Mouse (Mus musculus): Measurements from ENCODE around the gene Gm49378. TPM values are rescaled to one million over a fixed set of nuclear protein-coding genes. Genes with fewer than 3 reads are reported as not detected.

The Gm49378 gene
- polyA plus RNA-seq, 1 experiment: 3.0 TPM

GRCm38 (mm10) chr14:55613346-55613745, 24.3 kb downstream of the Gm49378 start:
- no peaks in the 10 kb centered on the region for H3K4me1 ChIP-seq (ENCODE audit: control insufficient read depth, insufficient read depth, low read length)
- no peak overlapping the region for H3K27ac ChIP-seq (ENCODE audit: insufficient read depth, low read depth, low read length)
- H3K4me3 ChIP-seq (ENCODE audit: insufficient read depth, low read length): no peak overlapping the region
- TF ChIP-seq POLR2A (IDR thresholded peaks at IDR 0.05; ENCODE audit: borderline replicate concordance, low read depth, low read length) (no peak), CTCF (IDR thresholded peaks at IDR 0.05; ENCODE audit: low read depth, low read length) (no peak)

GRCm38 (mm10) chr14:55608339-55608738, 29.4 kb downstream of the Gm49378 start:
- H3K4me1 ChIP-seq (ENCODE audit: control insufficient read depth, insufficient read depth, low read length): peaks cover 6% of the 10 kb centered on the region; the same call in 1 of the 2 replicates

DNA sequence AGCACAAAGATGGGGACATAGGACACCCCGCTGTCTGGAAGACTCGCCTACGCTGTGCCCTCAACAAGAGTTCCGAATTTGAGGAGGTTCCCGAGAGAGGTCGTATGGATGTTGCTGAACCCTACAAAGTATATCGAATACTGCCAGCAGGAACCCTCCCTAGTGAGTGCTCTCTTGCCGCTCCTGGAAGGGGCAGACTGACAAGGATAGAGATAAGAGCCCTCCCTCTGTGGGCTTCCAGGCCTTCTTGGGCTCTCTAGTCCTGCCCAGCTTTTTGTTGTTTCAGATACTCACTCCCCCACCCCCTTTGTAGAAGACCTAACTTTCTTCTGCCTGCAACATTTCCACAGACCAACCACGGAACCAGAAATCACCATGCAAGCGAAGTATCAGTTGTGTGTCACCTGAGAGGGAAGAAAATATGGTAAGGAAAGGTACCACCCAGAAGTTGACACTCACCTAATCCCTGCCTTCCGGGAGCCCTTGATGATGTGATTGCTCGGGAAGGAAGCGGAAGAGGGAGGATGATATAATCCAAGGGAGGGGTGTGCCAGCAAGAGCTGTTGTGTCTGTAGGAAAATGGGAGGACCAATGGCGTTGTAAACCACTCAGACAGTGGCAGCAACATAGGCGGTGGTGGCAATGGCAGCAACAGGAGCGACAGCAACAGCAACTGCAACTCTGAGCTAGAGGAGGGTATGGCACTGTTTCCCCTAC, 31.8 kb downstream of the Gm49378 start:
- no peak for TF ChIP-seq CTCF (IDR thresholded peaks at IDR 0.05; ENCODE audit: low read depth, low read length)
- no peak for TF ChIP-seq POLR2A (IDR thresholded peaks at IDR 0.05; ENCODE audit: borderline replicate concordance, low read depth, low read length)
- Histone ChIP-seq H3K27ac (ENCODE audit: insufficient read depth, low read depth, low read length) (no peak overlapping the region), H3K4me1 (ENCODE audit: control insufficient read depth, insufficient read depth, low read length) (peaks cover 6% of the 10 kb centered on the region; the same call in 1 of the 2 replicates), H3K4me3 (ENCODE audit: insufficient read depth, low read length) (no peak overlapping the region)

More at GRCm38 (mm10) chr14:55608339-55608738, 29.4 kb downstream of the Gm49378 start:
- TF ChIP-seq CTCF (IDR thresholded peaks at IDR 0.05; ENCODE audit: low read depth, low read length) (no peak), POLR2A (IDR thresholded peaks at IDR 0.05; ENCODE audit: borderline replicate concordance, low read depth, low read length) (no peak)
- H3K4me3 ChIP-seq (ENCODE audit: insufficient read depth, low read length): no peak overlapping the region
- no peak overlapping the region for H3K27ac ChIP-seq (ENCODE audit: insufficient read depth, low read depth, low read length)

GRCm38 (mm10) chr14:55604823-55605222, 32.9 kb downstream of the Gm49378 start:
- Histone ChIP-seq H3K27ac (ENCODE audit: insufficient read depth, low read depth, low read length) (peak overlapping the region; percentile 93), H3K4me1 (ENCODE audit: control insufficient read depth, insufficient read depth, low read length) (peaks cover 6% of the 10 kb centered on the region; the same call in 1 of the 2 replicates), H3K4me3 (ENCODE audit: insufficient read depth, low read length) (peak overlapping the region; percentile 76)
- TF ChIP-seq CTCF (IDR thresholded peaks at IDR 0.05; ENCODE audit: low read depth, low read length): no peak
- no peak for TF ChIP-seq POLR2A (IDR thresholded peaks at IDR 0.05; ENCODE audit: borderline replicate concordance, low read depth, low read length)

DNA sequence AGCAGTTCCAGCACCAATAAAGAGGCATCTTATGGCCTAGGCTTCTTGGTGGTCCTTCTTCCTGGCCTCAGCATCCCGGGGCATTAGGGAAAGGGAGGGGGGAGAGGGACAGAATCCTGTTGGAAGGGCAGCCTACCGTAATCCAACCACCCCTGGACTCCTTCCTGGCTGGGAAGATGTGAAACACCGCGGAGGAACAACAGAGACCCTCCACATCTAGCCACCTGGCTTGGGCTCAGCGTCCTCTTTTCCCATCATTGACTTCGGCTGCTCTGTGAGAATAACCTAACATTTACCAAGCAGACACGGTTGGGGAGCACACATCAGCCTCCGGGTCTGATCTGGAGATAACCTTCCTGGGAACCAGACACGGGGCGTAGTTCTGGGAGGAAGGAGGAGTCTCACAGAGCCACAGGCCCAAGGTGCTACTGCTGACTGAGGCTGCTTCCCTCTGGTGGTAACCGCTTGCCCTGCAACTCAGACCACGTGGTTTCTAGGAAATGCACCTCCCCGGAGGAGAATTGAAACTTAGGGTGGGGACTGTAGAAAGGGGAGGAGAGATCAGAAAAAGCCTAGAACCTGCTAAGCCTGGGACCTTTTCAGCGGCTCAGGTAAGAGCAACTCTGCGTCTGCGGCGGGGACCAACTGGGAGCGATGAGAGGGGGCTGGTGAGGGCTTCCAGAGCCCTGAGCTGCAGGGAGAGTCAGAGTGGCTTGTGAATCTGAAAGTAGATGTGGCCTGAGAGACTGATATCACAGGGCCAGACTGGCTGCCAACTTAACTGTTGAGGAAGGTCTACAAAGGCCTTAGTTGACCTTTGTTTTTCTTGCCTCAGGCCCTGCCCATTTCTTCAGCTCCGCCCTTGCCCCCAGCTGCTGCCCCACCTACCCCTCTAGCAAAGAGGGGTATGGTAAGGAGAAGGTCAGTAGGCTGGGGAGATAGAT, 33.8 kb downstream of the Gm49378 start:
- Histone ChIP-seq H3K27ac (ENCODE audit: insufficient read depth, low read depth, low read length) (peak overlapping the region; percentile 93), H3K4me1 (ENCODE audit: control insufficient read depth, insufficient read depth, low read length) (peaks cover 6% of the 10 kb centered on the region; the same call in 1 of the 2 replicates), H3K4me3 (ENCODE audit: insufficient read depth, low read length) (peak overlapping the region; percentile 76)
- TF ChIP-seq POLR2A (IDR thresholded peaks at IDR 0.05; ENCODE audit: borderline replicate concordance, low read depth, low read length) (peak; percentile 33; the same call in 1 of the 2 replicates), CTCF (IDR thresholded peaks at IDR 0.05; ENCODE audit: low read depth, low read length) (peak; percentile 25)

DNA sequence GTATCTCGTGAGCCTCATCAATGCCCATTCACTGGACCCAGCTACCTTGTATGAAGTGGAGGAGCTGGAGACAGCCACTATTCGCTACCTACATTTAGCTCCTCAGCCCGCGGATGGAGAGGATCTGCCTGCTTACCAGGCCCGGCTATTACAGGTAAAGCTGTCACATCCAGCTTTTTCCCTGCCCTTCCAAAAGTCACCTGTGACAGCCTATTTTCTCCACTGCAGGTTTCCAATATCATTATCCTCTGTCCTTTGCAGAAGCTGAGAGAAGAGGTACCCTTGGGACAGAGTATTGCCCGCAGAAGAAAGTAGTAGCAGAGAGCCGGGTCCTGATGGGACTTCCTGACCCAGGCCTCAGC, 34.4 kb downstream of the Gm49378 start, which contains the start of gene Irf9:
TSS of gene Irf9 (plus strand) at position 301 of the 362 bp plus-strand sequence.
- peak within 1 kb of the TSS; percentile 76 for H3K4me3 ChIP-seq (ENCODE audit: insufficient read depth, low read length)
- peak within 1 kb of the TSS; percentile 93 for H3K27ac ChIP-seq (ENCODE audit: insufficient read depth, low read depth, low read length)
- TF ChIP-seq CTCF (IDR thresholded peaks at IDR 0.05; ENCODE audit: low read depth, low read length): no peak
- TF ChIP-seq POLR2A (IDR thresholded peaks at IDR 0.05; ENCODE audit: borderline replicate concordance, low read depth, low read length): no peak
- peaks cover 6% of the 10 kb centered on the region; the same call in 1 of the 2 replicates for H3K4me1 ChIP-seq (ENCODE audit: control insufficient read depth, insufficient read depth, low read length)

DNA sequence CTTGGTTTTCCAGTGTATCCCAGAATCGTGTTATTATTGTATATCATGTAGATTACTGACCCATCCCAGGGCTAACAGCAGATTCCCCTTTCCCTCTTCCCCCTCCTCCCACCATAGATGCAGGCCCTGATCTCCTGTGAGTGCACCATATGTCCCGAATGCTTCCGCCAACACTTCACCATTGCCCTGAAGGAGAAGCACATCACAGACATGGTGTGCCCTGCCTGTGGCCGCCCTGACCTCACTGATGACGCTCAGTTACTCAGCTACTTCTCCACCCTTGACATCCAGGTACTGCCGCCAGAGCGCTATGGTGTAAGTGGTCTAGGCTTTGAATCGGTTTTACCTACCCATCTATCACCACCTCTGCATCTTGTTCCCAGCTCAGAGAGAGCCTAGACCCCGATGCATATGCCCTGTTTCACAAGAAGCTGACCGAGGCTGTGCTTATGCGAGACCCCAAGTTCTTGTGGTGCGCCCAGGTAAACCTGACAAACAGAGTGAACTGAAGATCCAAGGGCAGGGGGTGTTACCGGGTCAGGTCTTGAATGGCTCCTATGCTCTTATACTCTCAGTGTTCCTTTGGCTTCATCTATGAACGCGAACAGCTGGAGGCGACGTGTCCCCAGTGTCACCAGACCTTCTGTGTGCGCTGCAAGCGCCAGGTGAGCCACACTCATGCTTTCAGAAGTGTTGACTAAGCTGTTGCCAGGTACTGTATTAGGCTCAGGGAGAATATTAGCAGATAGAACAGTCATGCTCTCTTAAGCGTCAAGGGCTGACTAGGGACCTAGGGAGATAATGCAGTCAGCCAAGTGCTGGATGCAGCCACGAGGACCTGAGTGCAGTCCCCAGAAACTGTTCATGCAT, 38.9 kb downstream of the Gm49378 start:
- Histone ChIP-seq H3K27ac (ENCODE audit: insufficient read depth, low read depth, low read length) (no peak overlapping the region), H3K4me1 (ENCODE audit: control insufficient read depth, insufficient read depth, low read length) (no peaks in the 10 kb centered on the region), H3K4me3 (ENCODE audit: insufficient read depth, low read length) (no peak overlapping the region)
- TF ChIP-seq CTCF (IDR thresholded peaks at IDR 0.05; ENCODE audit: low read depth, low read length) (no peak), POLR2A (IDR thresholded peaks at IDR 0.05; ENCODE audit: borderline replicate concordance, low read depth, low read length) (no peak)

GRCm38 (mm10) chr14:55596036-55596690, 41.5 kb downstream of the Gm49378 start:
- H3K4me3 ChIP-seq (ENCODE audit: insufficient read depth, low read length): no peak overlapping the region
- H3K4me1 ChIP-seq (ENCODE audit: control insufficient read depth, insufficient read depth, low read length): peaks cover 2% of the 10 kb centered on the region

More at GRCm38 (mm10) chr14:55596036-55596690, 41.5 kb downstream of the Gm49378 start:
- TF ChIP-seq CTCF (IDR thresholded peaks at IDR 0.05; ENCODE audit: low read depth, low read length): no peak
- no peak overlapping the region for H3K27ac ChIP-seq (ENCODE audit: insufficient read depth, low read depth, low read length)

All from bone marrow macrophage, adult 2 months (primary cell).